Mouse (Mus musculus): Measurements from ENCODE around the gene Palm2. TPM values are rescaled to one million over a fixed set of nuclear protein-coding genes. Genes with fewer than 3 reads are reported as not detected.

Gene Palm2
- polyA plus RNA-seq, 1 experiment = 7.7 TPM

GRCm38 (mm10) chr4:57720869-57721361 is 286.9 kb downstream of the Palm2 start:
- peak; percentile 64 for DNase-seq (ENCODE audit: low read depth)
- TF ChIP-seq CTCF (IDR thresholded peaks at IDR 0.05; ENCODE audit: borderline replicate concordance, extremely low read depth, insufficient read depth, insufficient read length) (no peak), POLR2A (IDR thresholded peaks at IDR 0.05; ENCODE audit: borderline replicate concordance, extremely low read depth, insufficient read depth, insufficient read length, poor library complexity, severe bottlenecking) (no peak)

GRCm38 (mm10) chr4:57722296-57722695 is 288.2 kb downstream of the Palm2 start:
- no peak for TF ChIP-seq POLR2A (IDR thresholded peaks at IDR 0.05; ENCODE audit: borderline replicate concordance, extremely low read depth, insufficient read depth, insufficient read length, poor library complexity, severe bottlenecking)
- no peak for TF ChIP-seq CTCF (IDR thresholded peaks at IDR 0.05; ENCODE audit: borderline replicate concordance, extremely low read depth, insufficient read depth, insufficient read length)
- no peak for DNase-seq (ENCODE audit: low read depth)

- DNase-seq (ENCODE audit: low read depth) = peak; percentile 13
- TF ChIP-seq CTCF (IDR thresholded peaks at IDR 0.05; ENCODE audit: borderline replicate concordance, extremely low read depth, insufficient read depth, insufficient read length) (peak; percentile 41; the same call in 1 of the 2 replicates), POLR2A (IDR thresholded peaks at IDR 0.05; ENCODE audit: borderline replicate concordance, extremely low read depth, insufficient read depth, insufficient read length, poor library complexity, severe bottlenecking) (no peak)
Measured at GRCm38 (mm10) chr4:57723659-57724058, 289.6 kb downstream of the Palm2 start.

GRCm38 (mm10) chr4:57725569-57725968 is 291.5 kb downstream of the Palm2 start:
- TF ChIP-seq CTCF (IDR thresholded peaks at IDR 0.05; ENCODE audit: borderline replicate concordance, extremely low read depth, insufficient read depth, insufficient read length) = no peak
- no peak for TF ChIP-seq POLR2A (IDR thresholded peaks at IDR 0.05; ENCODE audit: borderline replicate concordance, extremely low read depth, insufficient read depth, insufficient read length, poor library complexity, severe bottlenecking)
- DNase-seq (ENCODE audit: low read depth) = no peak

DNA sequence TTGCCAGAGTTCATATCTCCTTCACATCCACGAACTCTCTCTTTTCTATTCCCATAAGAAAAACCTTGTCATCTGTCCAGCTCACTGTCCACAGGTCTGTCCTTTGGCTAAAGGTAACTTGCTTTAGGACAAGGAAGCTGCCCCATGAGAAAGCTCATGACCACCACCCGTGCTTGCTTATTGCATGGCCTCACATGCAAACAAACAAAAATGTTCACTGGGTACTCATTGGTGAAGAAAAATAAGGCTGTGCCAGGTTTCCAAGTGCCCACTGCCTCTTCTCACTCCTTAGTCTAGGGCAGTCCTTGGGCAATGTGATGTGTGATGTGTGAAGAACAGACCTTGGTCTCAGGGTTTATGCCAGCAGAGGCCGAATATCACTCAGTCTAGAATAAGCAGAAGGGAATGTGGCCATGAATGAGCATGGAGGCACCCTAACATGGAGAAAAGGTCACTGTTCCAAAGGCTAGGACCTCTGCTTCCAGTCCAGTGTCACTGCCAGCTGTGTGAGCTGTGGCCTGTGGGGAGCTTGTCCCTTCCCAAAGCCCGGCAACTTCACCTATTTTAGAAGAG is 294.6 kb downstream of the Palm2 start:
- DNase-seq (ENCODE audit: low read depth) = no peak
- TF ChIP-seq CTCF (IDR thresholded peaks at IDR 0.05; ENCODE audit: borderline replicate concordance, extremely low read depth, insufficient read depth, insufficient read length) = no peak
- TF ChIP-seq POLR2A (IDR thresholded peaks at IDR 0.05; ENCODE audit: borderline replicate concordance, extremely low read depth, insufficient read depth, insufficient read length, poor library complexity, severe bottlenecking) = no peak

DNA sequence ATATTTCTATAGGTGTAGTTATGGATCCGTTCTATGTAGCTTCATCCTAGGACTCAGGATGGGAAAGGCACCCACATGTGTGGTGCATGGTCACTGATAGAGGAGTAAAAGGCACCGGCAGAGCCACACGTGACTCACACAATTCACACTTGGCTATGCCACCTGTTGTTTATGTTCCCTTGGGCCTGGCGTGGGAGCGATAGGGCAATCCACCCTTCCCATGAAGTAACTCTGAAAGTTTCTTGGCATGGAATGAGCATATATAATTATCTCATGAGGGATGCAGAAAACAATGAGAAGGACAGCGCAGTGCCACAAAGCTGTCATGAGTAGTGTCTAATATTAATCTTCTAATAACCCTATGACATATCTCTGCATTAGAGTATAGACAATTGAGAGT is 296.0 kb downstream of the Palm2 start:
- no peak for TF ChIP-seq POLR2A (IDR thresholded peaks at IDR 0.05; ENCODE audit: borderline replicate concordance, extremely low read depth, insufficient read depth, insufficient read length, poor library complexity, severe bottlenecking)
- no peak for TF ChIP-seq CTCF (IDR thresholded peaks at IDR 0.05; ENCODE audit: borderline replicate concordance, extremely low read depth, insufficient read depth, insufficient read length)
- DNase-seq (ENCODE audit: low read depth) = no peak

DNA sequence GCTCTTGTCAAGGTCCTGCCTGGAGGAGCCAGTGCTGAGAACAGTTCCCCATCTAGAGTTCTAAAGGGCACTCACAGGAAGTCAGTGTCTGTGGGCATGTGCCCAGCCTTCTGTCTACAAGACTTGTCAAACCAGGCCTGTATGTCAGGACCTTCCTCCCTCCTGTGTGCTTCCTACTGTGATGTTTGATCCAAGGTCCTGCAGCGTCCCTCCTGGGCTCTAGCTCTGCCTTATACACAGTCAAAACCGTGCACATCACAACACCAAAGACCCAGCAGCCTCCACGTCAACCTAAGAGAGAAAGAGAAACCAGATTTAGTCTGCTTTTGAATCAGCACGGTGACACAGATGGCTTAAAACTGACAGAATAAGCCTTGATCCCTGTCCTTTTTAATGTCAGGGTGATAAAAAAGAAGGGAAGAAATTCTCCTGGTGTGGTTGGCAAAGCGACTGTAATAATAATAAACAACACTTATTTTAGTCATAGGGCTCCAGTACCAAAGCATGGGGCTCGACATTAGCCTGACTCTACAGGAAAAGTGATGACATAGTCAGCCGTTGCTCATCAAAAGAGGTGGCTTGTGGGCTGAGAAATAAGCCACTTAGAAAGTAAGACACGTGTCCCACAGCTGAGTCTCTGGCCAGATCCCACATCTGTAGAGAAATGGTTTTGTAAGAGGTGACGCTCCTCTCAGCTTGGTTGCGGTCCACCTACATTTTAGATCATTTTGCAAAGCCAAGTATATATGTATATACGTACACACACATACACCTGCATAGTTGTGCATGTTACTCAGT is 297.0 kb downstream of the Palm2 start:
- no peak for TF ChIP-seq POLR2A (IDR thresholded peaks at IDR 0.05; ENCODE audit: borderline replicate concordance, extremely low read depth, insufficient read depth, insufficient read length, poor library complexity, severe bottlenecking)
- TF ChIP-seq CTCF (IDR thresholded peaks at IDR 0.05; ENCODE audit: borderline replicate concordance, extremely low read depth, insufficient read depth, insufficient read length) = no peak
- DNase-seq (ENCODE audit: low read depth) = no peak

GRCm38 (mm10) chr4:57732351-57732750 is 298.3 kb downstream of the Palm2 start:
- DNase-seq (ENCODE audit: low read depth) = no peak
- TF ChIP-seq CTCF (IDR thresholded peaks at IDR 0.05; ENCODE audit: borderline replicate concordance, extremely low read depth, insufficient read depth, insufficient read length) (no peak), POLR2A (IDR thresholded peaks at IDR 0.05; ENCODE audit: borderline replicate concordance, extremely low read depth, insufficient read depth, insufficient read length, poor library complexity, severe bottlenecking) (no peak)

DNA sequence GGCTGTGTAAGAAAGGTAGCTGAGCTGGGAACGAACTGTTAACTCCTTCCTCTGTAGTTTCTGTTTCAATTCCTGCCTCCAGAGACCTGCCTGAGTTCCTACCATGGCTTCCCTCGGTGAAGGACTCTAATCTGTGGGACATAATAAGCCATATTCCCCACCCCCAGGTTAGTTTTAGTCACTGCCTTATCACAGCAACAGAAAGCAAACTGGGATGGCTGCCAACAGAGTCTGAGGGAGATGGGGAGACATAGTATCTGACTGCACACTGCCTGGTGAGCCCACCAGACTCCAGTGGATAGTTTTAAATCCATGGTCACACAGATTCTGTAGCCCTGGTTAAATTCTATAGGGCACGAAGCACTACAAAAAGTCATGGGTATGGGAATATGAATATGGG is 299.4 kb downstream of the Palm2 start:
- no peak for TF ChIP-seq CTCF (IDR thresholded peaks at IDR 0.05; ENCODE audit: borderline replicate concordance, extremely low read depth, insufficient read depth, insufficient read length)
- TF ChIP-seq POLR2A (IDR thresholded peaks at IDR 0.05; ENCODE audit: borderline replicate concordance, extremely low read depth, insufficient read depth, insufficient read length, poor library complexity, severe bottlenecking) = no peak
- DNase-seq (ENCODE audit: low read depth) = peak; percentile 15

- no peak for DNase-seq (ENCODE audit: low read depth)
- no peak for TF ChIP-seq CTCF (IDR thresholded peaks at IDR 0.05; ENCODE audit: borderline replicate concordance, extremely low read depth, insufficient read depth, insufficient read length)
- TF ChIP-seq POLR2A (IDR thresholded peaks at IDR 0.05; ENCODE audit: borderline replicate concordance, extremely low read depth, insufficient read depth, insufficient read length, poor library complexity, severe bottlenecking) = no peak
Measured at GRCm38 (mm10) chr4:57735426-57735825, 301.4 kb downstream of the Palm2 start.

DNA sequence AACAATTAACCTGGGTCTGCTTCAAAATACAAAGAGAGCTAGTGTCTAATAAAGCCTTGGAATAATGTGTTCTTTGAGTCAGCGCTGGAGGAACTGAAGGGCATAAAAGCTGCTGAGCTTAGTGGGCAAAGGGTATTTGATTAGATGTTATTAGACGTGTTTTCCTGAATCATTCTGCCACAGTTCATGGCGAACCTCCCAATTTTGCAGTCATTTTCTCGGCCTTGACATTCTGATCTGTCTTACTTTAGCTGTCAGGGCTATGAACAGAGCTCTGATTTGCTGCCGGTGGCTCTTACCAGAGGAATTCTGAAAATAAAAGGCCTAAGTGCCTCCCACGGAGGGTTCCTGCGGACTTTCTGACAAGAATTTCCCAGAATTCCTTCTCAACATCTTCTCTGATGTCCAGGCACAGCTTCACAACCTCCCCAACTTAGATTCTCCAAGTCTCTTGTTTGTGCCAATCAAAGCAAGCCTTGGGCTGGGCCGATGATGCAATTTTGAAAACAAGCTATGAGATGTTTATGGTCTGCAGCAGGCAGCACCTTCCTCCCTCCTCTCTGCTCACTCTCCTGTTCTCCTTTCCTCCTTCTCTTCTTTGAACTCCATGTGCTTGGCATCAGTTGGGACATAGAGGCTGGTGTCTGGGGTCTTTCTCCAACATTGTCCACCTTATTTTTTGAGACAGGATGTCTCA is 305.0 kb downstream of the Palm2 start:
- DNase-seq (ENCODE audit: low read depth) = peak; percentile 77
- TF ChIP-seq CTCF (IDR thresholded peaks at IDR 0.05; ENCODE audit: borderline replicate concordance, extremely low read depth, insufficient read depth, insufficient read length) (no peak), POLR2A (IDR thresholded peaks at IDR 0.05; ENCODE audit: borderline replicate concordance, extremely low read depth, insufficient read depth, insufficient read length, poor library complexity, severe bottlenecking) (no peak)

Measured in brain, embryonic 14.5 days (tissue).